Mouse (Mus musculus) gastrocnemius, adult 18-20 months (tissue): ENCODE data around the gene Fgf7. TPM values are rescaled to one million over a fixed set of nuclear protein-coding genes. Genes with fewer than 3 reads are reported as not detected.
A peak's percentile ranks its signal among the peaks of the same experiment; 100 is the strongest.

ENCODE experiments used
- DNase-seq: peaks from one replicate; pipeline ENCODE4 v3.0.0; 2021; ENCODE audit warnings: low spot score
- long read RNA-seq, 2 experiments: library from polyadenylated mRNA; stranded (forward); transcript quantifications; one replicate each; pipeline ENCODE4 v2.0.0; 2021
- total RNA-seq, 2 experiments: library from RNA; stranded (reverse); gene quantifications; 2 replicates each; pipeline ENCODE4 v1.2.3; 2021

Fgf7 gene
- total RNA-seq = 1 to 10 TPM; 2.0 to 5.3 TPM
- long read RNA-seq, experiment 1, partial matches to known transcripts = 0 of 2 reads
- long read RNA-seq, experiment 1, other reads (novel, unspliced or antisense) = 0 of 2 reads
- long read RNA-seq, experiment 2, partial matches to known transcripts = 0 of 4 reads
- long read RNA-seq, experiment 2, other reads (novel, unspliced or antisense) = 1 of 4 reads

DNA sequence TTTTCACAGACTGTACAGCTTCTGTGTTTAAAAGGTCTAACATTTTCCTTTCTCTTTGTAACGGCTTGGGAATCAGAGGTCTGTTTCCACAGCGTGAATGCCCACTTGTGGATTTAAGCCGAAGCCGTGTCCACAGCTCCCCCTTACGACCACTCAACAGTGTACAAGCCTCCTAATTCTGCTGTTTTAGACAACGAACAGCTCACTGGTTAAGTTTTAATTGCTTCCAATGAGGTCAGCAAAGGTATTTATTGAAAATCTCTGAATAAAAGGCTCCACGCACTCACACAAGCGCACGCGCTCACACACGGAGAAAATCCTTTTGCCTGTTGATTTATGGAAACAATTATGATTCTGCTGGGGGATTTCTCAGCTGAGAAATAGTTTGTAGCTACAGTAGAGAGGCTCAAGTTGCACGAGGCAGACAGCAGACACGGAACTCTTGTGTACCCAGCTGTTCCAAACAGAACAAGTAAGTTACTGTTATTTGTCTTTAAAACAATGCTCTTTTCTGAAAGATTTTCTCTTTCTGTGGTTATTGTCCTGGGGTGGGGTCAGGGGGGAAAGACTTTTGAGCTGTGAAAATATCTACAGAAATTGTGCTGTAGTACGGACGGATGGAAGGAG lies at the start of gene Fgf7:
Gene Fgf7, plus strand, starts transcription at position 280 of the 627 bp plus-strand sequence.
- DNase-seq = peak; percentile 40

DNA sequence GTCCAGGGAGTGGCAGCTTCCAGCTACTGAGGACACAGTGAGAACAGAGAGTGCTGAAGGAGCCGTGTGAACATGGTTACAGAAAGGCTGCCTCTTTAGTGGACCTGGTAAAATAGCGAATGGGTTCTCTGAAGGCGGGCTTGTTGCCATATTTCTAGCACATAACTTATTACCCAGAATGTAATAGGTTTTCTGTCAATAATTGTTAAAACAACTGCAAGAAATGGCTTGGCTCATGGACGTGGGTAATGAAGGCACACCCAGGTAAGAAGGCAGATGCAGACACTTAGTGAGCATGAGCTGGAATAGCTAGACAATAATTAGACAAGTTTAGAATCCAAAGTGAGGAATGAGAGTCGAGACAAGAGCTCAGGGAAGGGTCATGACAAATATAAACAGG lies 32.2 kb upstream of the Fgf7 start:
- DNase-seq = no peak

DNA sequence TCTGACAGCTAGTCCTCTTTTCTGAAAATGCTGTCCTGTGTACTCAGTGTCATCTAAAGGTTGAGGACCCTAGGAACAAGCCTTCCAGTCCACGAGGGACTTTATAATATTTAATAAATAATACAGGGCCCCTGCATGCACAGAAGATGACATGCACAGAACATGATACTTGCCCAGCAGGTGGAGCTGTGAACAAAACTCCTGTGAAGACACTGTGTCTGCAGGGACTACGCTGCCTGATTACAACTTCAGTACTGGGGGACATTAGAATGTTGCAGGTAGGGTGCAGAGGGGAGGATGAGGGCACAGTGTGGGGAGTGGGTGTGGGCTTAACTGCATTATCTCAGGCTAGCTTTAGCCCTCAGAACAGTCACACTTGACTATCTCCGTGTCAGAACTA lies 28.4 kb upstream of the Fgf7 start:
- DNase-seq = peak; percentile 55

DNA sequence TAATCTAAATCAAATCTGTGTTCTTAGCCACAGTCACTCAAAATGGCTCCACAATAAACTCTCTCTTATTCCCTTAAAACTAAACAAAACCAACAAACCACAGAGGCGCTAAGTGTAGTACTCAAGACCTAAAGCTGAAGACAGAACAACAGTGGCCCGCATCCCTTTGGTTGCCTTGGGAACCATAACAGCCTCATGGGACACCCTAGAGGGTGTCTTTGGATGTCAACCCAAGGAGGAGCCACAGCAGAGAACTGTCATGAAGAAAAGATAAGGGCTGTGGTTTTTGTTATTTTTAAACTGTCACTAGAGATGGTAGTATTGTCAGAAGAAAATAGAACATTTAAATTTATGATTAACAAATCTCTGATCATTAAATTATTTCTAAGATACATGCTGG lies 27.7 kb upstream of the Fgf7 start:
- DNase-seq = no peak

DNA sequence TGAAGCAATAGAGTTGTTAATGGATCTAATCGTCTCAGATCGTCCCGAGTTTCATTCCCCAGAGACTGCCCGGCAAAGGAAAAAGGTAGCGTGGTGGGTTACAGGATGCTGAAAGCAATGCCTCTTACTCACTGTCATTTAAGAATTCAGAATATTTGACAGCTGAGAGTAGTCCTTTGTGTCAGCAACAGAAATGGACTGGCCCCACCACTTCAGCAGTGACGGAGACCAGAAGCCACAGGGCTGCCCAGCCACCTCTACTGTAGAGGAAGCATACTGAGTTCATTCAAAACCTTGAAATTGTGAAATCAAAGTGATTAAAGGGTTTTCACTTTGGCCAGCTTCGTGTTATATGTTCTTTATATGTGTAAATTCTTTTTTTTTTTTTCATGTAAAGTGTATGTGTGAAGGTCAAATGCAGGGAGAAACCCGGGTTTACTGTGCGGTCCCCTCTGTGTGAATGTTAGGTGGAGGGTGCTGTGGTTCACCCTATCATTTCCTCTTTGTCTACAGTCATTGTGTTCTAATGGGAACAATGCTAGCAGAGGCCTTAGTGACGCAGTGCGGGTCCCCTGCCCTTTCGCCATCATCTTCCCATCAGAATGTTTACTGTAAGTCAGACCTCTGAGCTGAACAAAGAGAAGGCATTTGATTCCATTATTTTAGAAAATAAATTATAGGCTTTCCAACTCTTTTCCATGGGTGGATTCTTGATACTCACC lies 19.3 kb upstream of the Fgf7 start:
- DNase-seq = no peak

DNA sequence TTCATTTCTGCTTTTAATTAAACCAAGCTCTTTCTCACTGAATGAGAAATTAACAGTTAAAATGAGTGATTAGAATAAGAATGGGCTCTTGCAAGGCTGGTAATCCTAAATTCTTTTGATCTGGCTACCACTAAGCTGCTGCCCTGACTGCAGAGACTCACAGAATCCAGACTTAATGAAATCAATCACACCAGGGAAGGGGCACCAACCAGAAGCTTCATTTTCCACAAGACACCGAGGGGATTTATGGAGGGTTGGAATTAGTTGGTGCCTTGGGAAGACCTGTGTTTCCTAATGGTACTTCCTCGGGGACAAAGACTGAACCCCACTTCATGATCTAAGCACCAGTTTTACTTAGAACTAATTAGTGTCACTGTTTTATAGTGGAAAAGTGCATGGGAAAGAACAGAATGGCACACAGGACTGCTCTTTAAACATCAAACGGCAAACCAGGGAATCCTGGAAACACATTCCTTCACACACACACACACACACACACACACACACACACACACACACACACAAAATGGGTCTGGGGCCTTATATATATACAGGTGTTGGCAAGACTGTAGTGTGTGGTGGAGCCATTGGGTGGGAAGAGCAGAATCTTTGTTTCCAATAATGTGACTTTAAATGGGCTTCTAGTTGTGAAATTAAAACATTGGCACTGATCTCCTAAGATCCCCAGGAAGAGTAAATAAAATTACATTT lies 18.5 kb upstream of the Fgf7 start:
- no peak for DNase-seq

DNA sequence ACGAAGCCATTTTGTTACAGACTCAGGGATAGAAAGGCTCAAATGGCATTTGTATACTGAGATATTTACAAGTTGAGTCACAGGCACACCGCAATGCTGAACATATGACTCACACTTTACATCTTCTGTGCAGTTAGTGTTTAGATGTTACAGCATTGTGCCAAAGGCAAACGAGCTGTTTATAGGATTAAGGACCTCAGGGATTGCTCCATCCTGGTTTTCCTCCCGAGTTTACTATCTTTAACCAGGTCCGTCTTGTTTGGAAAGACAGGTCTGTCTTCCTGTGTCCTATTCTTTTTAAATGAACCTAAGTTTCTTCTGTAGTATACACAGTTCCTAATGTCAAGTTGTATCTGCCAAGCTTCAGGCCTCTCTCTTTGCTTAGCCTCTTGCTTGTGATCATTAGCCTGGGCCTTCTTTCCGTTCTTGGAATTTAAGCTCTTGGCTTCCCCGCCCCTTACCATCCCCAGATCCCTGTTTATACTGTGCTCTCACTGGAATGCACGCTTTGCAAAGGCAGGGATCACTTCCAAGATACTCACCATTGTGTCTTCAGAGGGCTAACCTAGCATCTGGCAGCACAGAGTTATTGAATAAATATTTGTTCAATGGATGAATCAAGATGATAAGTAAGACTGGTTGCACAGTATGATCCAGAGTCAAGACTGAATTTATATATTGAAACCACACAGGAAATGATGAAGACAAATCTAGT lies 3.1 kb upstream of the Fgf7 start:
- DNase-seq = no peak

DNA sequence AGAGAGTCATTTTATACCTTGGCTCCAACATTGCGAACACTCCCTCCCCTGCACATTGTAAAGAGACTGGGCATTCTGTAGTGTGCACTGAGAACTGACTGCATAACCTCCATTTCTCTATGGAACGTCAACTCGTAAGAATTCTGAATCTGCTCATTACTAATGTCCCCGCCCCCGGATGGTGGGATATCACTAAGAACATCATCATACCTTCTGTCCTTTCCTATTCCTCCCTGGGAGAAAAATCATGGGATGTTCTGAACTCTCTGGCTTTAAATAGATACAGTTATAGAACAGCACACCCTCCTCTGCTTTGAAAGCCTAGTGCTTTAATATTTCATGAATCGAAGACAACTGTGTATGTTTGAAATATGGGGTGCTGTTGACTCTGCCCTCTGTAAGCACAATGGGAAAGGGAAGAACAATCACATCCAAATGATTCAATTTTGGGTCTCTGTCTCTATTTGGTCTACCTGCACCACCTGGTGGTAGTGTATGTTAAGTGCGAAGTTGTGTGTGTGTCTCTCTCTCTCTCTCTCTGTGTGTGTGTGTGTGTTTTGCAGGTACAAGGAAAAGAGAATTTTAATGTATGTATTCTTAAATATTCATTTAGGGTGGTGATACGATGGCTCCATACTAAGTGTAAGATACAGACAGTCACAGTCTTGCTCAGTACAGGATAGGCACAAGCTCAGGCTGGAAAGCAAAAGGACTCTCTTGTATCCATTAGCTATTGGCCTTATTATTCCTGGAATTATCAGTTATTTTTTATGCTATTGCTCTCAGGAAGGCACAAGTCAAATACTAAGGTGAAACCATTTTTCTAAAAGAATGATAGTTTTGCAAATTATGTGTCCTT lies 1.1 kb upstream of the Fgf7 start:
- DNase-seq = no peak

DNA sequence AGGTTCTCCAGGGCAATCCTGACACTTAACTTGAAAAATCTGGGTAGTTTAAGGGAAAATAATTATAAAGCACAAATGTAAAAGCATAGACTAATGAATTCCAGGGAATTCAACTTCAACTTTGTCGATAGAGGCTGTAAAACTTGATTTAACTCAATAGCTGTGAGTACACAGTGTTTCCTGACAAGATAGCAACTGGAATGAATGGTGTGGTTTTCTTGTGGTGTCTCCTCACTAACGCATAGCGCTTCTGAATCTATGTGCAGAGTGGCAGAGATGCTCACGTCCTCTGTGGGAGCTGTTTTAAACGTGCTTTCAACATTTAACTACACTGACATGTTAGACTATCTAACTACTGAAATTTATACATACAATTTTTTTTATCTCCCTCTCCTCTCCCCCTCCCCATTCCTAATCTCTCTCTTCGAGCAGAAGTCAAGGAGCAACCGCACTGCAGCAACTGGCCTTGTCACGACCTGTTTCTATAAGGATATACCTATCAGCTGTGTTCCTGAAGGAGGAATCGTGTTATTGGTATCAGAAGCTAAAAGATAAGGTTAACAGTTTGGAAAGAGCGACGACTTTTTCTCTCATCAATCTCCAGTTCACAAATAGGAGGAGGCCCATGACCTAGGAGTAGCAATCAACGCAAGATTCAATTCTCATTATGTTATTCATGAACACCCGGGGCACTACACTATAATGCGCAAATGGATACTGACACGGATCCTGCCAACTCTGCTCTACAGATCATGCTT lies 734 bp downstream of the Fgf7 start:
- DNase-seq = no peak

DNA sequence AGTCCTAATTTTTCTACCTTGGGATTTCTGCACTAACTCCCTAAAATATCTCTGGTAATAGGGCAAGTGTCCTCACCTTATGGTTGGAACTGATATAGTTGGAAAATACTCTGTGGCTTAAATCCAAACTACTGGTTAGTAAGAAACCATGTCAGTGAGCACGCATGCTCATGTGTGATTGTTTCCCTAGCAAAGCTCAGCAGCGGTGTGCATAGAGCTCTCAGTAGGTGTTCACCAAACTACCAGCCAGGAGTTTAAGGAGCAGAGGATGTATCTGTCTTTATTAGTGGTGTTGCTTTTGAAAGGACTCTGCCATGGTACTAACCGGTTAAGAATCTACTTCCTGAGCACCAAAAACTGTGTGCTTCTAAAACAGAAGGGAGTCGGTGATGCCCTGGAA lies 1.7 kb downstream of the Fgf7 start:
- no peak for DNase-seq

DNA sequence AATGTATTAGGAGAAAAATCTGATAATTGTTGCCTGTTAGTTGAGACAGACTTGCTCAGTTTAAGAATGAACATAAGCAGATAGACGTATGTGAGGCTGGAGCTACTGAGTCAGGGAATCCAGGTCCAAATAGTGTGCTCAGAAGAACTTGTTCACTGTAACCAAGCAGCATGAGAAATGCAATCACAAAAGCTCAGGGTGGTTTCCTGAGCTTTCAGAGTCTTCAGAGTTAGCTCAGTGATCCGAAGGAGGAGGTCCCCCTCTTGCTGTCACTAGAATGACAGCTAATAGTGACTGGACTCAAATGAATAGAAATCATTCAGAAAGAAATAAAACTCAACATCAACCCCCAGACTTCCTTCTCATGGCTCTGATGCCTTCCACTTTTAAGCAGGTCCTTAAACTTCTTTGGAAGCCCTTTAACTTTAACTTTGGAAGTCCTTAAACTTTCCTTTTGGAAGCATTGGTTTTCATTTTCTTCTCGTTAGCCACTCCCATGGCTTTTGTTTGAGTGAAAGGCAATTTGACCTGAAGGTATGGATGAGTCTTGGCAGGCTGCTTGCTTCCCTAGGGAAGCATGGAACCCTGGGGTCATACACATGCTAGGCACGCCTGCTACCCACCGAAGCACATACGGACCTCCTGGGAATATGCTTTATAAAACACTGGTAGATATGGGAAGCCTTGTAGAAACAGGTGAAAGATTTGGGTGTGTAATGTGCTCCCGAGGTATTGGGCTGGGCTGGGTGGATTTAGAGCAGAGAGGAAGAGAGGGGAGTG lies 4.0 kb downstream of the Fgf7 start:
- no peak for DNase-seq

DNA sequence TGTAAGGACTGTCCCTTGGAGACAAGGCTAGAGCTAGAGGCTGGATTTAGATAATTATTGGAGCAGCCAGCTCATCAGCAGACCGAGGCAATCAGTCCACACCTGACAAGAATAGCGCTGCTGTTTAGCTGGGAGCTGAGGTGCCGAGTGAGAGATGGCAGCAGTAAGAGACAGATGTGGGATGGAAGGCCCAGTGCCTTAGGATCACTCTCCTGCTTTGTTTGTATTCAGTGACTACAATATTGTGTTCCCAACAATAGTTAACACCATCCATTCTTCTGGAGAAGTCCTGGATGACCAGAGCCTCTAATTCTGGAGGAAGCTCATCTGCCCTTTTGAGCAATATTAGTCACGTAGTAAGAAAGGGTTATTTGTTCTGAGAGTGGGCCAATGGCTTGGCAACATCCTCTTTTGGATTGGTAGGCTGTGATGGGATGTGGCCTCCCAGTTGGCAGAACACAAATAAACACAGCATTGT lies 5.0 kb downstream of the Fgf7 start:
- DNase-seq = no peak

DNA sequence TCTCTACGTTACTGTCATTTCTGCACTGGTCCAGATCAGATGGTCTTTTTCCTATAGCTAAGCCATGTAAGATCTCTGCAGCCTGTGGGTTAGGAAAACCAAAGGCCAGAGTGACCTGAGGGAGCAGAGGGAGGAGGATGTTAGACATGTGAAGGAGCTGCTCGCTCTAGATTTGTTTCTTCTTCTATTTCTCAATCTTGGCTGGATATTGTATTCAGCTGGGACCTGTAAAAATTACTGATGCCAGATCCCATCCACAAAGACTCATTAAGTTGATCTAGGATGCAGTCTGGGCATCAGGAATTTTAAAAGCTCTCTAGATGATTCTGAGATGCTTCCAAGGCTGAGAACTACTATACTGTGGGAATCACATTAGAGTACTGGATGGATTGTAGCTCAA lies 6.2 kb downstream of the Fgf7 start:
- DNase-seq = peak; percentile 62

DNA sequence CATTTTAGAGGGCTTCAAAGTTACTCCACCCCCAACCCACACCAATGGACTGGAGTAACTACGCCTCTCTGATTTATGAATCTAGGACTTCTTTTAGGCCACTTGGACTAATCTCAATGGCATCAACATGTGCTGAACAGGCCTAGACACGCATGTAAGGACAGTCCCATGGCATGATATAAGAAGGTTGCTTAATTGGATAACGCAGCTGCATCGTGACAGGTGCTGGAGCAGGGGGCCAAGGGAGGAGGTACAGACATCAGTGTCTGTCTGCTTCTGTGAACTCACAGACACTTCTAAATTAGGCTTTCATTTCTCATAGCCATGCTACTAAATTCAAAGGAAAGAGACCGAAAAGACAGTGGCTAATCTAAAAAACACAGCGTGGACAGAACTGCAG lies 6.8 kb downstream of the Fgf7 start:
- no peak for DNase-seq

DNA sequence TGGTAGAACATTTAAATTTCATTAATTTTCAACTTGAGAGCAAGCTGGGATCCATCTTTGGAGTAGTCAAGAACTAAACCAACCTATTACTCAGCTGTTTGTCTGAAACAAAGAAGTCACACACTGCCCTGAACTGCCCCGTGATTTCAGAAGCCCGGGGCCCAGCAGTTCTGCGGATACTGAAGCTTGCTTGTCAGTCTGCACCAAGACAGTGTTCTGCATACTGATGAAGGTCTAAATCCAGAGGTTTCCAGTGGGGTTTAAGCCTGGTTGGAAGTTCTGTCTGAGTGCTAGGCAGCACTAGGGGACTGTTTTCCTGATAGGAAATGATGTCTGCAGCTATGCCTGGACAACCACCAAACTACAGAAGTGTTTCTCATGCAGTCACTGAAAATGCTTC lies 8.2 kb downstream of the Fgf7 start:
- DNase-seq = no peak

DNA sequence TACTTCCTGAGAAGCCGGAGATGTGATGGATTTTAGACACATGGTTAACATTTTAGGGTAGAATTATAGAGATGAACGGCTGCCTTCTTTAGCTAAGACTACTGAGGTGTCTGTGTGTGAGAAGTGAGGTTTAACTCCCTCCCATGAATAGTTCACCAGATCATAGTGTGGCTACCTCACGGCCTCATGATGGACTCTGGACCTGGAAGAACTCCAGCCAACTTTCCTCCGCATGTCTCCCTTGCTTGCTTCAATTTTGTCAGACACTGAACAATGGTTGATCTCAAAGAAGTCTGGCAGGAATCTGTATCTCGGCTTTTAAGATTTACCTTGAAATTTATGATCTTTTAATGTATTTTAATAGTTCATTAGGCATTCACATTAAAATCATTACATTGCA lies 11.2 kb downstream of the Fgf7 start:
- no peak for DNase-seq

DNA sequence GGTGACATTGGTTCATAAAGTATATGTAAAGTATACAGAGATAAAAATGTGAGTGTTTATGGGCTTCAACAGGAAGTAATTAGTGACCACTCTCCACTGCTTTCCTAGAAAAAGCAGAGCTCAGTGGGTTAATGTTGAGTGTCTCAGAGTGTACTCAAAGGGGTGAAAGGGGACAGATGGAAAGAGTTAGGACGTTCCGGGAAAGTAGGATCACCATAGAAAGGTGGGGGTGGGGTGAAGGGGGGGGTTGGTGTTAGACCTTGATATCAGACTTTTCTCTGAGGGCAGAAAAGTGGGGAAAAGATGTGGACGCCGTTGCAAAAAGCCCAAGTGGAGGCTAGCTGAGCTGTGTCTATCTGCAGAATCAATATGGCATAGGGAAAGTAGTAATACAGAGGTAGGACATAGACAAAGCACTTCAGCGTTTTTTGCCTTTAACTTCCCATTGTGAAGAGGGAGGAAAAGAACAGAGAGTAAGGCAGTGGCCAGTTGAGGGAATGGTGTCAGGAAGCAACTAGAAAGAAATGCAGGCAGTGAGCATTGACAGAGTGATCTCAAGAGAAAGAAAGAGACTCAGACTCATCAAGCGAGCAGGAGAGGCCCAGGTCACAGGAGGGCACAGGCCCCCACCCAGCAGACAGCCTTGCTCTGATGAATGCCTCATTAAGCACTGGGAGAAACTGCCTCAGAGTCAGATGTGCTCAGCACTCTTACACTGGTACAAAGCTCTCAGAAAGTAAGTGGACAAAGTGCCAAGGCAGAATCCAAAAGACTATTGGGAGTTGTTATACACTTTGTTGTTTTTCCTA lies 18.5 kb downstream of the Fgf7 start:
- DNase-seq = no peak

DNA sequence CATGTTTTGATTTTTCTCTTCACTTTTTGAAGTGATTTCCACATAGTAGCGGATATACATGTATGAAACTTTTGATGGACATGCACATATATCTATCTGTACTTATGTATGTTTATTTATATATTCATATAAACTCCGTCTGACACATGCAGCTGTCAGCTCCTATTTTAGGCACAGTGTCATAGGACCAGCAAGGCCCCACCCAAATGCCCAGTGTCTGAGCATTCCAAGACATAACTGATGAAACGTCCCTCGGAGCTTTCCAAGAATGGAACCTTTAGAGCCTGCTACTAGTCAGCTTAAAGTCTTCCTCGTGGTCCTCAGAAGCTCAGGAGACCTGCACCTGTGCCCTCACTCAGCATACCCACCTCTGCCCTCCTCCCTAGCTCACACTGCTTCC lies 19.2 kb downstream of the Fgf7 start:
- DNase-seq = no peak
